Mouse (Mus musculus) cortical plate, adult 2 months (tissue): ENCODE data around the gene Heatr5b. TPM values are rescaled to one million over a fixed set of nuclear protein-coding genes. Genes with fewer than 3 reads are reported as not detected.
A peak's percentile ranks its signal among the peaks of the same experiment; 100 is the strongest.

Source experiments
- H3K27ac ChIP-seq: fragments of 200-500 bp; 2 replicates; pipeline ENCODE4 v1.5.1; 2012; ENCODE audit warnings: low read length, control low read depth, inconsistent platforms; ENCODE audit not compliant: insufficient read depth
- H3K4me1 ChIP-seq: fragments of 200-500 bp; 2 replicates; pipeline ENCODE4 v1.6.1; 2011; ENCODE audit warnings: low read length; ENCODE audit not compliant: control insufficient read depth, insufficient read depth
- H3K4me3 ChIP-seq: fragments of 200-500 bp; 2 replicates; pipeline ENCODE4 v1.5.1; 2011; ENCODE audit warnings: mild to moderate bottlenecking, low read length, control low read depth; ENCODE audit not compliant: insufficient read depth
- CTCF ChIP-seq: fragments of 200-500 bp; IDR thresholded peaks from 2 replicates; pipeline ENCODE4 v1.5.1; 2011; ENCODE audit warnings: mild to moderate bottlenecking, control low read depth, low read length; ENCODE audit not compliant: insufficient read depth; ENCODE audit errors: extremely low read depth
- POLR2A ChIP-seq: fragments of 200-500 bp; IDR thresholded peaks from 2 replicates; pipeline ENCODE4 v1.6.1; 2011; ENCODE audit warnings: mild to moderate bottlenecking, low read length, control low read depth; ENCODE audit not compliant: insufficient read depth; ENCODE audit errors: extremely low read depth
- polyA plus RNA-seq: library from polyadenylated mRNA; depleted of rRNA; stranded (reverse); fragments of >200 nt; gene quantifications from 2 replicates; pipeline ENCODE4 v1.2.3, GENCODE M21; 2012

Heatr5b gene
- polyA plus RNA-seq, 1 experiment = 30.5 TPM

- no peak overlapping the region for H3K27ac ChIP-seq
- H3K4me1 ChIP-seq = 0 out of 2 replicates have a peak, but pooled peaks cover 3% of the 10 kb centered on the region
- TF ChIP-seq POLR2A (no peak), CTCF (no peak)
- no peak overlapping the region for H3K4me3 ChIP-seq
Observed at GRCm38 (mm10) chr17:78770932-78771331, 64.2 kb downstream of the Heatr5b start.

GRCm38 (mm10) chr17:78769341-78769740, 65.8 kb downstream of the Heatr5b start:
- no peak overlapping the region for H3K4me3 ChIP-seq
- TF ChIP-seq POLR2A = no peak
- TF ChIP-seq CTCF = no peak
- H3K4me1 ChIP-seq = 0 out of 2 replicates have a peak, but pooled peaks cover 3% of the 10 kb centered on the region
- no peak overlapping the region for H3K27ac ChIP-seq

- H3K4me3 ChIP-seq = no peak overlapping the region
- H3K27ac ChIP-seq = no peak overlapping the region
- H3K4me1 ChIP-seq = 0 out of 2 replicates have a peak, but pooled peaks cover 3% of the 10 kb centered on the region
- no peak for TF ChIP-seq POLR2A
- TF ChIP-seq CTCF = no peak
Observed at GRCm38 (mm10) chr17:78768937-78769336, 66.2 kb downstream of the Heatr5b start.

- H3K4me1 ChIP-seq = 0 out of 2 replicates have a peak, but pooled peaks cover 3% of the 10 kb centered on the region
- TF ChIP-seq POLR2A (no peak), CTCF (no peak)
- H3K4me3 ChIP-seq = no peak overlapping the region
- no peak overlapping the region for H3K27ac ChIP-seq
Observed at GRCm38 (mm10) chr17:78767546-78767945, 67.6 kb downstream of the Heatr5b start.

GRCm38 (mm10) chr17:78766084-78766483, 69.1 kb downstream of the Heatr5b start:
- no peak for TF ChIP-seq POLR2A
- no peak for TF ChIP-seq CTCF
- H3K4me1 ChIP-seq = 0 out of 2 replicates have a peak, but pooled peaks cover 3% of the 10 kb centered on the region
- H3K4me3 ChIP-seq = no peak overlapping the region
- no peak overlapping the region for H3K27ac ChIP-seq

- Histone ChIP-seq H3K4me1 (0 out of 2 replicates have a peak, but pooled peaks cover 3% of the 10 kb centered on the region), H3K27ac (no peak overlapping the region), H3K4me3 (no peak overlapping the region)
- TF ChIP-seq POLR2A = no peak
- no peak for TF ChIP-seq CTCF
Observed at GRCm38 (mm10) chr17:78763272-78763671, 71.9 kb downstream of the Heatr5b start.

GRCm38 (mm10) chr17:78752938-78753655, 82.1 kb downstream of the Heatr5b start:
- no peaks in the 10 kb centered on the region for H3K4me1 ChIP-seq
- H3K4me3 ChIP-seq = no peak overlapping the region
- no peak overlapping the region for H3K27ac ChIP-seq
- TF ChIP-seq CTCF (no peak), POLR2A (no peak)

GRCm38 (mm10) chr17:78752064-78752463, 83.1 kb downstream of the Heatr5b start:
- no peak for TF ChIP-seq POLR2A
- TF ChIP-seq CTCF = no peak
- Histone ChIP-seq H3K4me3 (no peak overlapping the region), H3K4me1 (no peaks in the 10 kb centered on the region), H3K27ac (no peak overlapping the region)

GRCm38 (mm10) chr17:78748440-78748839, 86.7 kb downstream of the Heatr5b start:
- no peak for TF ChIP-seq CTCF
- no peak for TF ChIP-seq POLR2A

GRCm38 (mm10) chr17:78738416-78738815, 96.7 kb downstream of the Heatr5b start:
- TF ChIP-seq CTCF (0 out of 2 replicates have a peak, but pooled peaks have one; percentile 13), POLR2A (no peak)
- Histone ChIP-seq H3K27ac (no peak overlapping the region), H3K4me1 (peaks cover 2% of the 10 kb centered on the region)

More at GRCm38 (mm10) chr17:78748440-78748839, 86.7 kb downstream of the Heatr5b start:
- Histone ChIP-seq H3K27ac (no peak overlapping the region), H3K4me3 (no peak overlapping the region), H3K4me1 (no peaks in the 10 kb centered on the region)

GRCm38 (mm10) chr17:78737771-78738170, 97.4 kb downstream of the Heatr5b start:
- H3K4me3 ChIP-seq = no peak overlapping the region
- H3K4me1 ChIP-seq = peaks cover 2% of the 10 kb centered on the region
- H3K27ac ChIP-seq = no peak overlapping the region
- TF ChIP-seq POLR2A (no peak), CTCF (no peak)

More at GRCm38 (mm10) chr17:78738416-78738815, 96.7 kb downstream of the Heatr5b start:
- H3K4me3 ChIP-seq = no peak overlapping the region
